Mouse (Mus musculus): ENCODE results near the gene Pcbp1.

Pcbp1 gene

GRCm38 (mm10) chr6:86523755-86524434 lies 2.2 kb downstream of the Pcbp1 start:
- DNase-seq (ENCODE audit: low read depth, low spot score): peak; percentile 66

GRCm38 (mm10) chr6:86523242-86523754 lies 2.8 kb downstream of the Pcbp1 start:
- DNase-seq (ENCODE audit: low read depth, low spot score): no peak

- no peak for DNase-seq (ENCODE audit: low read depth, low spot score)
Observed at GRCm38 (mm10) chr6:86522001-86522911, 3.9 kb downstream of the Pcbp1 start.

GRCm38 (mm10) chr6:86519767-86520345 lies 6.3 kb downstream of the Pcbp1 start:
- DNase-seq (ENCODE audit: low read depth, low spot score): peak; percentile 93

- peak; percentile 77 for DNase-seq (ENCODE audit: low read depth, low spot score)
Observed at GRCm38 (mm10) chr6:86516021-86516420, 10.1 kb downstream of the Pcbp1 start.

GRCm38 (mm10) chr6:86513296-86513695 lies 12.8 kb downstream of the Pcbp1 start:
- no peak for DNase-seq (ENCODE audit: low read depth, low spot score)

- no peak for DNase-seq (ENCODE audit: low read depth, low spot score)
Observed at GRCm38 (mm10) chr6:86510979-86511378, 15.1 kb downstream of the Pcbp1 start.

GRCm38 (mm10) chr6:86509866-86510200 lies 16.3 kb downstream of the Pcbp1 start:
- DNase-seq (ENCODE audit: low read depth, low spot score): no peak

- no peak for DNase-seq (ENCODE audit: low read depth, low spot score)
Observed at GRCm38 (mm10) chr6:86509194-86509865, 16.8 kb downstream of the Pcbp1 start.

- DNase-seq (ENCODE audit: low read depth, low spot score): peak; percentile 50
Observed at GRCm38 (mm10) chr6:86508736-86509135, 17.4 kb downstream of the Pcbp1 start.

- DNase-seq (ENCODE audit: low read depth, low spot score): peak; percentile 65
Observed at GRCm38 (mm10) chr6:86507116-86507515, 19.0 kb downstream of the Pcbp1 start.

GRCm38 (mm10) chr6:86506309-86506708 lies 19.8 kb downstream of the Pcbp1 start:
- DNase-seq (ENCODE audit: low read depth, low spot score): peak; percentile 65

GRCm38 (mm10) chr6:86505671-86506070 lies 20.4 kb downstream of the Pcbp1 start:
- DNase-seq (ENCODE audit: low read depth, low spot score): peak; percentile 50

- no peak for DNase-seq (ENCODE audit: low read depth, low spot score)
Observed at GRCm38 (mm10) chr6:86503513-86503912, 22.6 kb downstream of the Pcbp1 start.

- DNase-seq (ENCODE audit: low read depth, low spot score): no peak
Observed at GRCm38 (mm10) chr6:86499571-86500109, 26.5 kb downstream of the Pcbp1 start.

- no peak for DNase-seq (ENCODE audit: low read depth, low spot score)
Observed at GRCm38 (mm10) chr6:86497942-86498732, 28.0 kb downstream of the Pcbp1 start.

GRCm38 (mm10) chr6:86497071-86497815 lies 28.9 kb downstream of the Pcbp1 start:
- peak; percentile 91 for DNase-seq (ENCODE audit: low read depth, low spot score)

- peak; percentile 67 for DNase-seq (ENCODE audit: low read depth, low spot score)
Observed at GRCm38 (mm10) chr6:86496585-86496984, 29.5 kb downstream of the Pcbp1 start.

GRCm38 (mm10) chr6:86496127-86496526 lies 30.0 kb downstream of the Pcbp1 start:
- DNase-seq (ENCODE audit: low read depth, low spot score): peak; percentile 78

GRCm38 (mm10) chr6:86495661-86496060 lies 30.5 kb downstream of the Pcbp1 start:
- peak; percentile 76 for DNase-seq (ENCODE audit: low read depth, low spot score)

Data from ZHBTc4 (cell line).